Mouse (Mus musculus) hindbrain, embryonic 13.5 days (tissue): ENCODE results near the gene Diexf. TPM values are rescaled to one million over a fixed set of nuclear protein-coding genes. Genes with fewer than 3 reads are reported as not detected.

Experiments
- ATAC-seq: fragments of 200-750 bp; cut with Nextera tagmentation; 2 replicates; pipeline ENCODE4 v1.8.0; 2017; ENCODE audit warnings: moderate TSS enrichment; ENCODE audit not compliant: low FRiP score
- H3K27ac ChIP-seq: fragments of 300-500 bp; sonication (generic); 2 replicates; pipeline ENCODE4 v1.5.1; 2015; ENCODE audit warnings: inconsistent platforms, mild to moderate bottlenecking, moderate library complexity
- H3K27me3 ChIP-seq: fragments of 300-500 bp; sonication (generic); 2 replicates; pipeline ENCODE4 v1.6.1; 2015; ENCODE audit warnings: mild to moderate bottlenecking, inconsistent platforms
- H3K36me3 ChIP-seq: fragments of 300-500 bp; sonication (generic); 2 replicates; pipeline ENCODE4 v1.6.1; 2015; ENCODE audit warnings: mild to moderate bottlenecking, inconsistent platforms
- H3K4me1 ChIP-seq: fragments of 300-500 bp; sonication (generic); replicated peaks from 2 replicates; pipeline ENCODE4 v1.6.1; 2015; ENCODE audit warnings: inconsistent platforms
- H3K4me2 ChIP-seq: fragments of 300-500 bp; sonication (generic); 2 replicates; pipeline ENCODE4 v1.6.1; 2015; ENCODE audit warnings: inconsistent platforms, mild to moderate bottlenecking, moderate library complexity
- H3K4me3 ChIP-seq: fragments of 300-500 bp; sonication (generic); 2 replicates; pipeline ENCODE4 v1.5.1; 2015; ENCODE audit warnings: mild to moderate bottlenecking, inconsistent platforms
- H3K9ac ChIP-seq: fragments of 300-500 bp; sonication (generic); 2 replicates; pipeline ENCODE4 v1.6.1; 2015; ENCODE audit warnings: mild to moderate bottlenecking, inconsistent platforms
- H3K9me3 ChIP-seq: fragments of 300-500 bp; sonication (generic); 2 replicates; pipeline ENCODE4 v1.6.1; 2016; ENCODE audit warnings: inconsistent platforms
- WGBS: fragments of 180-500 bp; shearing (Covaris S2); methylation state at CpG from one replicate; pipeline ENCODE4 v1.1.7; 2015; 5-methylcytosine and 5-hydroxymethylcytosine counted together
- polyA plus RNA-seq: library from polyadenylated mRNA; unstranded; fragments of >200 nt; fragmentation: Nextera tagmentation; extraction: Ambion mirVana; gene quantifications from 2 replicates; pipeline ENCODE4 v1.2.1, GENCODE M21; 2015

Gene Diexf
- polyA plus RNA-seq, 1 experiment from 2014 or later: 7.4 TPM

DNA sequence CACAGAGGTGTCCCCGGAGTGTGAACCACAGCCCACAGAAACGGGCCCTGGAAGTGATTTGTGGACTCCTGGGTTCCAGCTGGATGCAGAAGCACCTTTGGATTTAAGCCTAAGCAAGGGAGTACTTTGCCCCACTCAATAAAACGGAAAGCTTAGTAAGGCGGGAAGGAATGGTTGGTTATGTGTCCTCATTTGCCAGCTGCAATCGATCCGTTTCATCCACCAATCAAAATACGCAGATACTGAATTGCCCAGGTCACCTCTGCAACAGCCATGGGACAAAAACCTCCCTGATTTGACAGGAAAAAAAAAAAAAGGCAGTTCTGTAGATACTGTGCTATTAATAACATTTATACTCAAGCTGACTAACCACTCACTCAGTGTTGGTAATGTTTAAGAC is 47.0 kb downstream of the Diexf start:
- no peak overlapping the region for H3K9ac ChIP-seq
- no peak overlapping the region for H3K4me2 ChIP-seq
- H3K9me3 ChIP-seq: no peaks in the 10 kb centered on the region
- H3K27me3 ChIP-seq: no peaks in the 10 kb centered on the region
- peaks cover 30% of the 10 kb centered on the region for H3K4me1 ChIP-seq
- peak; percentile 32; the same call in 1 of the 2 replicates for ATAC-seq
- no peak overlapping the region for H3K4me3 ChIP-seq
- H3K27ac ChIP-seq: peak overlapping the region; percentile 83
- no peaks in the 10 kb centered on the region for H3K36me3 ChIP-seq
- 82% methylated on average over 7 of the region's 7 CpGs for WGBS

DNA sequence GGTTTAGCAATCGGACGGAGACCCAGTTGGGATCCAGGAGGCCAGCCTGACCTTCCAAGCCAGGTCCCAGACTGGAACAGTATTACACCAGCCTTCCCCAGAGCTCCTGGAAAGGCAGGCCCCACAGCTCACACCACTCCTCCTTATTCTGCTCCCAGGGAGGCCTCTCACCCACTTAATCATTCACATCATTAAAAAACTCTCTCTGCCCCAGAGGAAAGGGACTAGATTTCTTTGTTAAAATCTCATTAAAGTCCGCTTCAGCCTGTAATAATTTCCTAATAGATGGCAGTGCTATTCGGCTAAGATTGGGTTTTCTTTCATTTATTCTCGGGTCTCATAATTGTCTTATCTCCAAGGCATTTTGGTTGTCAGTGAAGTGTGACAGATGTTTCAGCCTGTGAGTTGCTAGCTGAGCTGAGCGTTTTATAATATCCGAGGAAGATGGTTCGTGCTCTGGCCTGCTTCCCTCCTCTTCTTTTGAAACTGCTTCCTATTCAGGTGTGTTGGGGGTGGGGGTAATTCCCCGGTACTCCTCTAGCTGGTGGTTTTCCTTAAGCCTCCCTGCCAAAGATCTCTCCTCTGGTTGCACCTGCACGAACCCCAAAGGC is 47.7 kb downstream of the Diexf start:
- Histone ChIP-seq H3K9me3 (no peaks in the 10 kb centered on the region), H3K36me3 (no peaks in the 10 kb centered on the region), H3K27me3 (no peaks in the 10 kb centered on the region), H3K4me1 (peaks cover 27% of the 10 kb centered on the region), H3K9ac (no peak overlapping the region; the same call in 1 of the 2 replicates), H3K27ac (peak overlapping the region; percentile 83), H3K4me2 (no peak overlapping the region), H3K4me3 (no peak overlapping the region)
- ATAC-seq: peak; percentile 50
- WGBS: 36% methylated on average over 10 of the region's 10 CpGs

DNA sequence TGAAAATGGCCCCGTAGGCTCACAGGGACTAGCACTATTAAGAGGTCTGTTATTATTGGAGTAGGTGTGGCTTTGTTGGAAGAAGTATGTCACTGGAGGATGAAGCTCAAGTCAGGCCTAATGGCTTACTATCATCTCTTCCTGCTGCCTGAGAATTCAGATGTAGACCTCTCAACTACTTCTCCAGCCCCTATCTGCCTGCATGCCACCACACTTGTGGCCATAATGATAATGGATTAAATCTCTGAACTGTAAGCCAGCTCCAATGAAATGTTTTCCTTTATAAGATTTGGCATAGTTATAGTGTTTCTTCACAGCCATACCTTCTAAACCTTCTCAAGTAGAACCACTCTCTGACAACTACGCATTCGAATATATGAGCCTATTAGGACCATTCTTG is 67.5 kb downstream of the Diexf start:
- Histone ChIP-seq H3K4me2 (no peak overlapping the region), H3K36me3 (no peaks in the 10 kb centered on the region), H3K9me3 (no peaks in the 10 kb centered on the region), H3K4me1 (no peaks in the 10 kb centered on the region), H3K27me3 (no peaks in the 10 kb centered on the region), H3K27ac (no peak overlapping the region), H3K4me3 (no peak overlapping the region), H3K9ac (no peak overlapping the region)
- WGBS: 94% methylated on average over 3 of the region's 3 CpGs
- no peak for ATAC-seq

DNA sequence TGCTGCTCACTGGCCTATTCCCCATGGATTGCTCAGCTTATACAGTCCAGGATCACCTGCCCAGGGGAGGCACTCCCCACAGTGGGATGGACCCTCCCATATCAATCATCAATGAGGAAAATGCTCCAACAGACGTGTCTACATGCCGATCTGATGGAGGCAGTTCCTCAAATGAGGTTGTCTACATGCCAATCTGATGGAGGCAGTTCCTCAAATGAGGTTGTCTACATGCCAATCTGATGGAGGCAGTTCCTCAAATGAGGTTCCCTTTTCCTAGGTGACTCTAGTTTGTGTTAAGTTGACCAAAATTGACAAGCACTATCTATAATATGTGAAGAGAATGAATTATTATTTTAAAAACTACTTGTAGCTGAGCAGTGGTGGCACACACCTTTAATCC is 69.9 kb downstream of the Diexf start:
- no peak overlapping the region for H3K27ac ChIP-seq
- no peak overlapping the region for H3K4me3 ChIP-seq
- H3K9me3 ChIP-seq: no peaks in the 10 kb centered on the region
- no peak for ATAC-seq
- 79% methylated on average over 2 of the region's 2 CpGs for WGBS
- no peak overlapping the region for H3K9ac ChIP-seq
- no peaks in the 10 kb centered on the region for H3K4me1 ChIP-seq
- H3K27me3 ChIP-seq: no peaks in the 10 kb centered on the region
- H3K36me3 ChIP-seq: no peaks in the 10 kb centered on the region
- no peak overlapping the region for H3K4me2 ChIP-seq

DNA sequence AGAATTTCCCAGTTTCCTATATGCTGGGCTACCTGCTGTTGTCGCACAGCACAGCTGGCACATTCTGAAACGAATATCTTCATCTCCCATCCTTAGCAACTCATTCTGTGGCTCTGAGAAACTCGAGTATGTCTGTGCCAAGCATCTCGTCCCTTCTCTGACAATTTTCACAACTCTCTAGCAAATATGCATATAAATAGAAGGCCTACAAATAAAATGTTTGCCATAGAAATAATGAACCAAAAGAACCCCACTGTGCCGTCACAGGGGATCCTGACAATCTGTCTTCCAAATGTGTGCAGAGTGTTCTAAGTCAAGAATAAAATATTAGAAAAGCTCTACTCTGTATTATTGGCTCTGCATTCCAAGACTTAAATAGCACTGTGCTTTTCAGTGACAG is 70.5 kb downstream of the Diexf start:
- H3K36me3 ChIP-seq: no peaks in the 10 kb centered on the region
- no peak overlapping the region for H3K4me2 ChIP-seq
- no peaks in the 10 kb centered on the region for H3K27me3 ChIP-seq
- 62% methylated on average over 5 of the region's 5 CpGs for WGBS
- no peak overlapping the region for H3K27ac ChIP-seq
- no peaks in the 10 kb centered on the region for H3K4me1 ChIP-seq
- no peak overlapping the region for H3K4me3 ChIP-seq
- H3K9ac ChIP-seq: no peak overlapping the region
- no peaks in the 10 kb centered on the region for H3K9me3 ChIP-seq
- no peak for ATAC-seq

DNA sequence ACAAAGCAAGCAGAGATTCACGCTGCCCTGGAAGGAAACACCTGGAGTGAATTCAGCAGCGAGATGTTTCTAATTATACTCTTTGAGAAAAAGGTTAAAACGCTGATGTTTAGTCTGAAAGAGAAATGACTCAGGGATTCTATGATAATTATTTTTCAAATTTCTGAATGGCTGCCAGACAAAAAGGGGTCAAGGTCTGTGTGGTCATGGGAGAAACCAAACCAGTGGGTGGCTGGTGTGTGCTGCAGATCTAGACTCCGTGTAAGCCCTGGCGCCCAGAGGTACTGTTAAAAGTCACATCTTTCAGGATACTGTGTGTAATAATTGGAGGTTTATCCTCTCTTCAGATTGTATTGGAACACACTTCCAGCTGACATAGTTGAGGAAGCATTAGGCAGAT is 75.7 kb downstream of the Diexf start:
- no peak for ATAC-seq
- Histone ChIP-seq H3K36me3 (no peaks in the 10 kb centered on the region), H3K27me3 (no peaks in the 10 kb centered on the region), H3K4me2 (no peak overlapping the region), H3K4me3 (no peak overlapping the region), H3K9me3 (0 out of 2 replicates have a peak, but pooled peaks cover 3% of the 10 kb centered on the region), H3K4me1 (no peaks in the 10 kb centered on the region), H3K27ac (no peak overlapping the region), H3K9ac (no peak overlapping the region)
- WGBS: 90% methylated on average over 5 of the region's 5 CpGs

DNA sequence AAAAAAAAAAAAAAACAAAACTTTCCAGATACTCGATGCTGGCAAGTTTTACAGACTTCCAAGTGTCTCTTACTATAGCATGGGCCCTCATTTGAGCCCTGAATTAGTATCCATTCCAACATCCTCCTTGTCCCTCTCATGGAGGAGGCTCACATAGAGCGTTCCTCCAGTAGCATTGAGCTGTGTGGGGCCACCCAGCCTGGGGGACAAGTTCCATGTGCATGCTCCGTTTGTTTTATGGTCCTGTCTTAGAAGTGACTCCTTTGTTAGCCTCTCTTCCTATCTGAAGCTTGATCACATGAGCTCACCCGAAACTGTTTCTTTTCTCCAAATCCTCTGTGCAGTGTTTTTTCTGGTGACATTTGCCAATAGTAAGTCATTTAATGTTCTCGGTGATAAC is 77.0 kb downstream of the Diexf start:
- Histone ChIP-seq H3K4me3 (no peak overlapping the region), H3K9ac (no peak overlapping the region), H3K36me3 (no peaks in the 10 kb centered on the region), H3K9me3 (0 out of 2 replicates have a peak, but pooled peaks cover 3% of the 10 kb centered on the region), H3K4me1 (no peaks in the 10 kb centered on the region), H3K4me2 (no peak overlapping the region), H3K27me3 (no peaks in the 10 kb centered on the region), H3K27ac (no peak overlapping the region)
- no peak for ATAC-seq
- WGBS: 79% methylated on average over 5 of the region's 5 CpGs

DNA sequence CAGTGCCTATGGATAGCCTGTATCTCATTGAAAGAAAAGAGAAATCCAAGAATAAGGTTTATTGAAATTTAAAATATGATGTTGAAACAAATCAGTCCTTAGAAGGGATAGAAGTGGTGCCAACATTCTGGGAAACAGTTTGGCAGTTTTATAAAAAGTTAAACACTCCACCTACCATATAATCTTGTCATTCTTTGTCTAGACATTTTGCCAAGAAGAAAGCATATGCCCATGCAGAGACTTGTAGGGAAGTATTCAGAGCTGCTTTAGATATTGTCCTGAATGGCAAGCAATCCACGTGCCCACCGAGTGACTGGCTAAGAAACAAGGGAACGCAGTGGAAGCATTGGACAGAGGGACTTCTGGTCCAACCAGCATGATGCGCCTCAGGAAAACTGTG is 82.5 kb downstream of the Diexf start:
- WGBS: 91% methylated on average over 4 of the region's 4 CpGs
- Histone ChIP-seq H3K4me3 (no peak overlapping the region), H3K4me2 (no peak overlapping the region), H3K9me3 (0 out of 2 replicates have a peak, but pooled peaks cover 3% of the 10 kb centered on the region), H3K36me3 (no peaks in the 10 kb centered on the region), H3K4me1 (no peaks in the 10 kb centered on the region), H3K27me3 (no peaks in the 10 kb centered on the region), H3K27ac (no peak overlapping the region), H3K9ac (no peak overlapping the region)
- no peak for ATAC-seq

DNA sequence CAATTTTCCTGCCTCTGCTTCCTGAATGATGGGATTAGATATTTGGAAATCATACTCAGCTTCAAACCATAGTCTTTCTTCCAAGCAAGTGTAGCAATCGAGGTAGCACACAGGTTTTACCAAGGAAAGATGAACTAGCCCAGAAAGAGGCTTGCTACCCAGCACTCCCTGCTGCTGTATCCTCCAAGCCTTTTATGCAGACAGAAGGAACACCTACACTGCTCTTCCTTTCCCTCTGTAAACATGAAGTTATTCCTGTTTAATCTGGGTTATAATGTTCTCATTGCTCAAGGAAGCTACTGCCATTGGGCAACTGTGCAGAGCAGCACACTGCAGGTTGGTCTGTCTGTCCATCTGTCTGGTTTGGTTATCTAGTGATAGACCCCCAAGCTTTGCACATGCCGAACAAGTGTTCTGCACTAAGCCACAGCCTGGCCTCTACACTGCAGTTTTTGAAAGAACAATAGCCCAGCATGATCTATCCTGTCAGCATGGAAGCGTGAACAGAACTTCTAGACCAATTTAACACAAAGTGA is 87.2 kb downstream of the Diexf start:
- H3K27ac ChIP-seq: no peak overlapping the region
- no peaks in the 10 kb centered on the region for H3K4me1 ChIP-seq
- H3K4me3 ChIP-seq: no peak overlapping the region
- no peak for ATAC-seq
- 60% methylated on average over 3 of the region's 3 CpGs for WGBS
- no peaks in the 10 kb centered on the region for H3K36me3 ChIP-seq
- no peak overlapping the region for H3K4me2 ChIP-seq
- no peaks in the 10 kb centered on the region for H3K27me3 ChIP-seq
- no peaks in the 10 kb centered on the region for H3K9me3 ChIP-seq
- no peak overlapping the region for H3K9ac ChIP-seq

Other genes with a start within 250 kb of the Diexf start
- 7.5 and 7.8 TPM in 2 replicates for gene Syt14, start 94.5 kb downstream of the Diexf start, polyA plus RNA-seq
- gene Irf6, start 22.8 kb upstream of the Diexf start, polyA plus RNA-seq: 0.62 and 0.82 TPM in 2 replicates
- gene A130010J15Rik, start 37.8 kb upstream of the Diexf start, polyA plus RNA-seq: 12.9 and 13.5 TPM in 2 replicates
- 2.1 and 2.8 TPM in 2 replicates for gene Traf3ip3, start 71.4 kb upstream of the Diexf start, polyA plus RNA-seq
- gene Lamb3, start 77.4 kb upstream of the Diexf start, polyA plus RNA-seq: 0.18 and 0.73 TPM in 2 replicates
- not detected in 2 replicates for gene Hsd11b1, start 133.8 kb upstream of the Diexf start, polyA plus RNA-seq
- 6.2 and 6.5 TPM in 2 replicates for gene G0s2, start 142.9 kb upstream of the Diexf start, polyA plus RNA-seq
- gene Camk1g, start 240.0 kb upstream of the Diexf start, polyA plus RNA-seq: 31.7 and 35.5 TPM in 2 replicates